Mouse (Mus musculus): ENCODE measurements around the gene Best1.

Best1 gene

GRCm38 (mm10) chr19:9956624-9957388, 44.6 kb downstream of the Best1 start:
- Histone ChIP-seq H3K27me3 (ENCODE audit: insufficient read depth, low read length) (no peaks in the 10 kb centered on the region; the same call in 1 of the 2 replicates), H3K9me3 (ENCODE audit: low read length) (0 out of 2 replicates have a peak, but pooled peaks cover 3% of the 10 kb centered on the region)
- no peak for TF ChIP-seq NANOG (IDR thresholded peaks at IDR 0.05; ENCODE audit: borderline replicate concordance, low read length)
- TF ChIP-seq CTCF (conservative IDR thresholded peaks at IDR 0.05; ENCODE audit: low read length) = no peak
- TF ChIP-seq POU5F1 (IDR thresholded peaks at IDR 0.05; ENCODE audit: borderline replicate concordance, low read length) = no peak

GRCm38 (mm10) chr19:9955438-9955837, 46.0 kb downstream of the Best1 start:
- Histone ChIP-seq H3K4me3 (replicated peaks; ENCODE audit: low read length) (no peak overlapping the region), H3K4me1 (replicated peaks; ENCODE audit: low read depth, low read length) (peaks cover 11% of the 10 kb centered on the region), H3K9me3 (ENCODE audit: low read length) (0 out of 2 replicates have a peak, but pooled peaks cover 7% of the 10 kb centered on the region), H3K27me3 (ENCODE audit: insufficient read depth, low read length) (no peaks in the 10 kb centered on the region; the same call in 1 of the 2 replicates), H3K36me3 (ENCODE audit: insufficient read depth, low read length) (no peaks in the 10 kb centered on the region)
- TF ChIP-seq CTCF (conservative IDR thresholded peaks at IDR 0.05; ENCODE audit: low read length) = no peak
- TF ChIP-seq NANOG (IDR thresholded peaks at IDR 0.05; ENCODE audit: borderline replicate concordance, low read length) = no peak

More at GRCm38 (mm10) chr19:9956624-9957388, 44.6 kb downstream of the Best1 start:
- H3K4me1 ChIP-seq (replicated peaks; ENCODE audit: low read depth, low read length) = peaks cover 11% of the 10 kb centered on the region
- H3K36me3 ChIP-seq (ENCODE audit: insufficient read depth, low read length) = no peaks in the 10 kb centered on the region
- no peak overlapping the region for H3K4me3 ChIP-seq (replicated peaks; ENCODE audit: low read length)

GRCm38 (mm10) chr19:9954811-9955202, 46.6 kb downstream of the Best1 start:
- no peak for TF ChIP-seq NANOG (IDR thresholded peaks at IDR 0.05; ENCODE audit: borderline replicate concordance, low read length)
- TF ChIP-seq POU5F1 (IDR thresholded peaks at IDR 0.05; ENCODE audit: borderline replicate concordance, low read length) = no peak
- TF ChIP-seq CTCF (conservative IDR thresholded peaks at IDR 0.05; ENCODE audit: low read length) = no peak
- Histone ChIP-seq H3K4me3 (replicated peaks; ENCODE audit: low read length) (0 out of 2 replicates have a peak overlapping the region, but pooled peaks have one; percentile 32), H3K9me3 (ENCODE audit: low read length) (peaks cover 8% of the 10 kb centered on the region), H3K27me3 (ENCODE audit: insufficient read depth, low read length) (no peaks in the 10 kb centered on the region; the same call in 1 of the 2 replicates), H3K4me1 (replicated peaks; ENCODE audit: low read depth, low read length) (peaks cover 11% of the 10 kb centered on the region), H3K36me3 (ENCODE audit: insufficient read depth, low read length) (no peaks in the 10 kb centered on the region)

- peaks cover 11% of the 10 kb centered on the region for H3K4me1 ChIP-seq (replicated peaks; ENCODE audit: low read depth, low read length)
- H3K4me3 ChIP-seq (replicated peaks; ENCODE audit: low read length) = peak overlapping the region; percentile 32; the same call in 1 of the 2 replicates
- no peaks in the 10 kb centered on the region for H3K36me3 ChIP-seq (ENCODE audit: insufficient read depth, low read length)
- TF ChIP-seq CTCF (conservative IDR thresholded peaks at IDR 0.05; ENCODE audit: low read length) (no peak), NANOG (IDR thresholded peaks at IDR 0.05; ENCODE audit: borderline replicate concordance, low read length) (no peak), POU5F1 (IDR thresholded peaks at IDR 0.05; ENCODE audit: borderline replicate concordance, low read length) (no peak)
- no peaks in the 10 kb centered on the region; the same call in 1 of the 2 replicates for H3K27me3 ChIP-seq (ENCODE audit: insufficient read depth, low read length)
- peaks cover 13% of the 10 kb centered on the region for H3K9me3 ChIP-seq (ENCODE audit: low read length)
These were observed 47.2 kb downstream of the Best1 start for GRCm38 (mm10) chr19:9954055-9954810.

GRCm38 (mm10) chr19:9952912-9953311, 48.5 kb downstream of the Best1 start:
- peaks cover 3% of the 10 kb centered on the region; the same call in 1 of the 2 replicates for H3K27me3 ChIP-seq (ENCODE audit: insufficient read depth, low read length)
- TF ChIP-seq POU5F1 (IDR thresholded peaks at IDR 0.05; ENCODE audit: borderline replicate concordance, low read length) (no peak), CTCF (conservative IDR thresholded peaks at IDR 0.05; ENCODE audit: low read length) (no peak), NANOG (IDR thresholded peaks at IDR 0.05; ENCODE audit: borderline replicate concordance, low read length) (no peak)
- no peak overlapping the region for H3K4me3 ChIP-seq (replicated peaks; ENCODE audit: low read length)
- H3K36me3 ChIP-seq (ENCODE audit: insufficient read depth, low read length) = no peaks in the 10 kb centered on the region
- peaks cover 13% of the 10 kb centered on the region for H3K9me3 ChIP-seq (ENCODE audit: low read length)
- peaks cover 11% of the 10 kb centered on the region for H3K4me1 ChIP-seq (replicated peaks; ENCODE audit: low read depth, low read length)

- H3K4me1 ChIP-seq (replicated peaks; ENCODE audit: low read depth, low read length) = peaks cover 11% of the 10 kb centered on the region
- H3K27me3 ChIP-seq (ENCODE audit: insufficient read depth, low read length) = peaks cover 3% of the 10 kb centered on the region; the same call in 1 of the 2 replicates
- H3K36me3 ChIP-seq (ENCODE audit: insufficient read depth, low read length) = no peaks in the 10 kb centered on the region
- H3K4me3 ChIP-seq (replicated peaks; ENCODE audit: low read length) = no peak overlapping the region
- H3K9me3 ChIP-seq (ENCODE audit: low read length) = peaks cover 13% of the 10 kb centered on the region
- TF ChIP-seq POU5F1 (IDR thresholded peaks at IDR 0.05; ENCODE audit: borderline replicate concordance, low read length) (no peak), CTCF (conservative IDR thresholded peaks at IDR 0.05; ENCODE audit: low read length) (no peak)
These were observed 49.0 kb downstream of the Best1 start for GRCm38 (mm10) chr19:9952390-9952789.

GRCm38 (mm10) chr19:9946986-9947385, 54.4 kb downstream of the Best1 start:
- H3K4me3 ChIP-seq (replicated peaks; ENCODE audit: low read length) = no peak overlapping the region

GRCm38 (mm10) chr19:9945800-9946564, 55.5 kb downstream of the Best1 start:
- H3K9me3 ChIP-seq (ENCODE audit: low read length) = peaks cover 6% of the 10 kb centered on the region
- no peak overlapping the region for H3K4me3 ChIP-seq (replicated peaks; ENCODE audit: low read length)
- H3K4me1 ChIP-seq (replicated peaks; ENCODE audit: low read depth, low read length) = peaks cover 14% of the 10 kb centered on the region
- TF ChIP-seq CTCF (conservative IDR thresholded peaks at IDR 0.05; ENCODE audit: low read length) (no peak), NANOG (IDR thresholded peaks at IDR 0.05; ENCODE audit: borderline replicate concordance, low read length) (no peak), POU5F1 (IDR thresholded peaks at IDR 0.05; ENCODE audit: borderline replicate concordance, low read length) (no peak)
- no peaks in the 10 kb centered on the region for H3K36me3 ChIP-seq (ENCODE audit: insufficient read depth, low read length)
- H3K27me3 ChIP-seq (ENCODE audit: insufficient read depth, low read length) = peaks cover 3% of the 10 kb centered on the region; the same call in 1 of the 2 replicates

More at GRCm38 (mm10) chr19:9946986-9947385, 54.4 kb downstream of the Best1 start:
- Histone ChIP-seq H3K4me1 (replicated peaks; ENCODE audit: low read depth, low read length) (peaks cover 8% of the 10 kb centered on the region), H3K36me3 (ENCODE audit: insufficient read depth, low read length) (no peaks in the 10 kb centered on the region), H3K27me3 (ENCODE audit: insufficient read depth, low read length) (peaks cover 3% of the 10 kb centered on the region; the same call in 1 of the 2 replicates), H3K9me3 (ENCODE audit: low read length) (peaks cover 11% of the 10 kb centered on the region)
- TF ChIP-seq POU5F1 (IDR thresholded peaks at IDR 0.05; ENCODE audit: borderline replicate concordance, low read length) = no peak

Measured in E14TG2a.4 (cell line).